ENCODE assay signal across 9 mouse cellular contexts in the genomic region with DNA sequence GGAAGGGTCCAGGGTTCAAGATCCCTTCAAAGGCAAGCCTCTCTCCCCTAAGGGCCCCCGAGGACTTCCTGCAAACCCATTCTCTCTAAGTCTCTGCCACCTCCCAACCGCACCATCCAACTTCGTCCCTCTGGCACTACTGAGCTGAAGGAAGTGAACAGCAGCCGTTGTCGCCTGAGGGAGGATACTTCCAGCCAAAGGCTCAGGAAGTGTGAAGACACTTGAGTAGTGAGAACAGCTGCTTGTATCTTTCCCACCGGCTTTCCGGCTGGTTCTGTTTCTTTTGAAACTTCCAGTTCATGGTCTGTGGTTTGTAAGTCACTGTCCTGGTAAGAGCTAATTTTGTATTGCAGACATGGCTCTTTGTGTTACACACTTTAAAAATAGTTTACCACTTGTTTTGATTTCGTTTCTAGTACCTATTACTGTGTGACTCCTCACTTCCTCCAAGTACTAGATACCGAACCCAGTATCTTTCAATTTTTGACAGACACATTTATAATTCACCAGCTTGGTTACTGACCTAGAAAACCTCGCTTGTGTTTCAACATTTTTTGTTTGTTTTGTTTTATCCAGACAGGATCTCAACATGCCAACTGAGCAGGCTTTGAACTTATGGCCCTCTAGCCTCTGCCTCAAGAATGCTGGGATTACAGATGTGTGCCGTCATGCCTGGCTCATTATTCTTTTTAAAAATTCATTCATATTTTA. TPM values are rescaled to one million over a fixed set of nuclear protein-coding genes. Genes with fewer than 3 reads are reported as not detected.
A peak's percentile ranks its signal among the peaks of the same experiment; 100 is the strongest.
DNase-seq lines count a peak whose midpoint lies in the region; ATAC-seq and TF ChIP-seq lines count a peak whose summit lies in the region.
"Had no signal": no experiment of that assay in that cellular context is flagged by ENCODE, and none has a peak within 500 bp of the region (broad histone marks: within the 10 kb centered on the region; RNA-seq: fewer than 3 reads in every experiment).

No protein-coding gene starts in this region.

- no peaks in the 10 kb centered on the region for H3K27me3 ChIP-seq in forebrain, postnatal 0 days (ENCODE audit: insufficient read depth, low read length)
- H3K27me3 ChIP-seq in forebrain, embryonic 15.5 days: no peaks in the 10 kb centered on the region
- no peaks in the 10 kb centered on the region for H3K27me3 ChIP-seq in spleen, adult 2 months (ENCODE audit: control insufficient read depth, insufficient read depth, low read length)
- H3K27me3 ChIP-seq in megakaryocyte, embryonic 14.5 days (replicated peaks): peaks cover 26% of the 10 kb centered on the region
- H3K27me3 ChIP-seq: limb, embryonic 13.5 days had no signal

- H3K9ac ChIP-seq in forebrain, postnatal 0 days: no peak overlapping the region
- no peak overlapping the region for H3K9ac ChIP-seq in forebrain, embryonic 15.5 days (replicated peaks)
- H3K9ac ChIP-seq: limb, embryonic 13.5 days had no signal

- no peak overlapping the region for H3K4me2 ChIP-seq in forebrain, postnatal 0 days (ENCODE audit: low read depth)
- no peak overlapping the region for H3K4me2 ChIP-seq in forebrain, embryonic 15.5 days (replicated peaks)
- H3K4me2 ChIP-seq: limb, embryonic 13.5 days had no signal

- WGBS in forebrain, postnatal 0 days: 49% methylated on average over 11 of the region's 11 CpGs
- 57% methylated on average over 11 of the region's 11 CpGs for WGBS in forebrain, embryonic 15.5 days
- 8% methylated on average over 11 of the region's 11 CpGs for whole genome bisulfite sequencing in spleen, adult 2 months

- H3K4me3 ChIP-seq in forebrain, postnatal 0 days (ENCODE audit: low read depth, low read length): no peak overlapping the region
- H3K4me3 ChIP-seq in forebrain, embryonic 15.5 days: no peak overlapping the region
- H3K4me3 ChIP-seq in spleen, adult 2 months (ENCODE audit: extremely low read depth, insufficient read depth, insufficient read length): no peak overlapping the region
- peak overlapping the region; percentile 29 for H3K4me3 ChIP-seq in megakaryocyte, embryonic 14.5 days (replicated peaks)
- H3K4me3 ChIP-seq: limb, embryonic 13.5 days had no signal

- peak; percentile 41 for DNase-seq in forebrain, postnatal 0 days
- DNase-seq in spleen, adult 2 months (ENCODE audit: low read depth in 1 of 2, low spot score in 2 of 2): no peak
- DNase-seq in spleen, adult 12 weeks (ENCODE audit: low spot score): no peak
- peak; percentile 22 to 30 for DNase-seq in thymus, postnatal 36 days
- no peak for DNase-seq in ovary, postnatal 36 days (ENCODE audit: low spot score)
- DNase-seq in cerebellum, adult 9-10 months: no peak

- H3K36me3 ChIP-seq in forebrain, postnatal 0 days (ENCODE audit: insufficient read depth): no peaks in the 10 kb centered on the region
- no peaks in the 10 kb centered on the region for H3K36me3 ChIP-seq in forebrain, embryonic 15.5 days
- H3K36me3 ChIP-seq in spleen, adult 2 months (ENCODE audit: control insufficient read depth, insufficient read depth, low read length): no peaks in the 10 kb centered on the region
- H3K36me3 ChIP-seq in megakaryocyte, embryonic 14.5 days (replicated peaks; ENCODE audit: low read length): no peaks in the 10 kb centered on the region
- H3K36me3 ChIP-seq: limb, embryonic 13.5 days had no signal

- no peaks in the 10 kb centered on the region for H3K9me3 ChIP-seq in forebrain, postnatal 0 days (ENCODE audit: low read length)
- H3K9me3 ChIP-seq in forebrain, embryonic 15.5 days: no peaks in the 10 kb centered on the region
- no peaks in the 10 kb centered on the region for H3K9me3 ChIP-seq in megakaryocyte, embryonic 14.5 days
- H3K9me3 ChIP-seq: limb, embryonic 13.5 days had no signal

- H3K4me1 ChIP-seq in forebrain, postnatal 0 days (ENCODE audit: insufficient read depth): no peaks in the 10 kb centered on the region
- H3K4me1 ChIP-seq in forebrain, embryonic 15.5 days: no peaks in the 10 kb centered on the region
- H3K4me1 ChIP-seq in spleen, adult 2 months (ENCODE audit: control insufficient read depth, insufficient read depth, insufficient read length): peaks cover 12% of the 10 kb centered on the region; the same call in 1 of the 2 replicates
- peaks cover 28% of the 10 kb centered on the region for H3K4me1 ChIP-seq in megakaryocyte, embryonic 14.5 days
- H3K4me1 ChIP-seq: limb, embryonic 13.5 days had no signal

- TF ChIP-seq CTCF in forebrain, postnatal 0 days (IDR thresholded peaks at IDR 0.05; ENCODE audit: low read depth): no peak
- no peak for TF ChIP-seq CTCF in spleen, adult 2 months (IDR thresholded peaks at IDR 0.05; ENCODE audit: extremely low read depth, insufficient read depth, insufficient read length, insufficient replicate concordance)

- peak; percentile 71 for ATAC-seq in forebrain, postnatal 0 days
- ATAC-seq in forebrain, embryonic 15.5 days (replicated peaks): no peak

- no peak overlapping the region for H3K27ac ChIP-seq in forebrain, postnatal 0 days (ENCODE audit: low read depth, low read length)
- H3K27ac ChIP-seq in forebrain, embryonic 15.5 days (replicated peaks): no peak overlapping the region
- peak overlapping the region; percentile 77 for H3K27ac ChIP-seq in spleen, adult 2 months (ENCODE audit: insufficient read depth, low read length)
- H3K27ac ChIP-seq: limb, embryonic 13.5 days had no signal

- TF ChIP-seq POLR2A in spleen, adult 2 months (IDR thresholded peaks at IDR 0.05; ENCODE audit: low read depth, low read length): no peak

RNA-seq across cellular contexts. Expression of gene Xpo6, which starts 35.9 kb away (rescaled TPM):
- total RNA-seq in forebrain, postnatal 0 days (2014; rRNA removed): 70.6 and 81.4 TPM in 2 replicates
- polyA plus RNA-seq in forebrain, postnatal 0 days (2015; fragmentation: Nextera tagmentation; extraction: Ambion mirVana): 29.8 and 42.8 TPM in 2 replicates
- 48.7 and 51.2 TPM in 2 replicates for polyA plus RNA-seq in forebrain, embryonic 15.5 days (2015; fragmentation: Nextera tagmentation; extraction: Ambion mirVana)
- polyA plus RNA-seq in spleen, adult 2 months (2012; rRNA removed): 235 and 293 TPM in 2 replicates
- 83.9 and 172 TPM in 2 replicates for polyA plus RNA-seq in megakaryocyte, embryonic 14.5 days (2012; ENCODE audit: insufficient read depth, low replicate concordance)

RNA-seq across cellular contexts. Expression of gene Sbk1, which starts 36.2 kb away (rescaled TPM):
- total RNA-seq in forebrain, postnatal 0 days (2014; rRNA removed): 445 and 497 TPM in 2 replicates
- 204 and 224 TPM in 2 replicates for polyA plus RNA-seq in forebrain, postnatal 0 days (2015; fragmentation: Nextera tagmentation; extraction: Ambion mirVana)
- 336 and 348 TPM in 2 replicates for polyA plus RNA-seq in forebrain, embryonic 15.5 days (2015; fragmentation: Nextera tagmentation; extraction: Ambion mirVana)
- 73.4 and 99.1 TPM in 2 replicates for polyA plus RNA-seq in spleen, adult 2 months (2012; rRNA removed)
- 1.4 and 5.6 TPM in 2 replicates for polyA plus RNA-seq in megakaryocyte, embryonic 14.5 days (2012; ENCODE audit: insufficient read depth, low replicate concordance)

Comparison
In these comparisons a context has a peak if more than half of its experiments do, and no peak if none do; other contexts are left out.
1. DNase-seq: peak in forebrain, postnatal 0 days (single experiment) and thymus, postnatal 36 days (2 of 2); none in spleen, adult 2 months (0 of 2), spleen, adult 12 weeks (single experiment), ovary, postnatal 36 days (single experiment) and cerebellum, adult 9-10 months (single experiment).
2. RNA of gene Sbk1, which starts 36.2 kb away (polyA plus RNA-seq): 336 to 348 TPM in forebrain, embryonic 15.5 days, 204 to 224 TPM in forebrain, postnatal 0 days and 73.4 to 99.1 TPM in spleen, adult 2 months; 1.4 to 5.6 TPM in megakaryocyte, embryonic 14.5 days; every median in the first group is over 10 times any median in the second.